Mouse (Mus musculus): ENCODE measurements around the gene Map1a.

Gene Map1a

DNA sequence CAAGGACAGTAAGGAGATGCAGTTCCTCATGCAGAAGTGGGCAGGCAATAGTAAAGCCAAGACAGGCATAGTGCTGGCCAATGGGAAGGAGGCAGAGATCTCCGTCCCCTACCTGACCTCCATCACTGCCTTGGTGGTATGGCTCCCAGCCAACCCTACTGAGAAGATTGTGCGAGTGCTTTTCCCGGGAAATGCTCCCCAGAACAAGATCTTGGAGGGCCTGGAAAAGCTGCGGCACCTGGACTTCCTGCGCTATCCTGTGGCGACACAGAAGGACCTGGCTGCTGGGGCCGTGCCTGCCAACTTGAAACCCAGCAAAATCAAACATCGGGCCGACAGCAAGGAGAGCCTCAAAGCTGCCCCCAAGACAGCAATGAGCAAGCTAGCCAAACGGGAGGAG lies 10.6 kb downstream of the Map1a start:
- no peak for DNase-seq (ENCODE audit: inconsistent age in 2 of 2, low spot score in 1 of 2)

DNA sequence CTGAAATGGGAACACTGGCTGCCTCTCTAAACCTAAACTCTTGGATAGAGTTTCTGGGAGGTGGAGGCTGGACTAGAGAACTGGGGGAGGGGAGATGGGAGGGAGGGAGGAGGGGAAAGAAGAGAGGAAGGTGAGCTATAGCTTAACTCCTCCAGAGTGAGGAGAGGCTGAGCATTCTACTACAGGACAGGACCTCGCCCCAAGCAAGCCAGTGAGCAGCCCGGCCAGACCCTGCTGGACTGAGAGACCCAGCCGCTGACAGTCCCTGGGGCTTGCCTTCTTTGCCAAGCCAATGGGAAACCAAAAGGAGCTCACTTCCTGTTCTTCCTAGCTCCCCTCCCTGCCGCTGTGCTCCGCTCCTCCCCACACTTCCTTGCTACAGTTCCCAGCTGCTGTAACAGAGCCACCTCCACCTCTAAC lies 19.6 kb downstream of the Map1a start:
- peak in 1 of 2 experiments; percentile 47 for DNase-seq (ENCODE audit: inconsistent age in 2 of 2, low spot score in 1 of 2)

DNA sequence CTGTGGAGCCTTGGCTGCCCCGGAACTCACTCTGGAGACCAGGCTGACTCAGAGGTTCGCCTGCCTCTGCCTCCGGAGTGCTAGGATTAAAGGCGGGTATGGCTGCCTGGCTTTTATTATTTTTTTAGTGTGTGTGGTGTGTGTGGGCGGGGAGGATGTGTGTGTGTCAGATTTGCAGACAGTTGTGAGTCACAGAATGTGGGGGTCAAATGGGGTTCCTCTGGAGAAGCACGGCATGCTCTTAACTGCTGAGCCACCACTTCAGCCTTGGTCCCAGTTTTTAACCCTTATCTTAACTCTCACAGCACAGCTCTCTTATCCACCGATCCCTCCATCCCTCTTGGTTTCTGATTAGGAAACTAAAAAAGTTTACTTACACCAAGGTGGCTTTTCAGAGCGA lies 26.9 kb downstream of the Map1a start:
- no peak for DNase-seq (ENCODE audit: inconsistent age in 2 of 2, low spot score in 1 of 2)

DNA sequence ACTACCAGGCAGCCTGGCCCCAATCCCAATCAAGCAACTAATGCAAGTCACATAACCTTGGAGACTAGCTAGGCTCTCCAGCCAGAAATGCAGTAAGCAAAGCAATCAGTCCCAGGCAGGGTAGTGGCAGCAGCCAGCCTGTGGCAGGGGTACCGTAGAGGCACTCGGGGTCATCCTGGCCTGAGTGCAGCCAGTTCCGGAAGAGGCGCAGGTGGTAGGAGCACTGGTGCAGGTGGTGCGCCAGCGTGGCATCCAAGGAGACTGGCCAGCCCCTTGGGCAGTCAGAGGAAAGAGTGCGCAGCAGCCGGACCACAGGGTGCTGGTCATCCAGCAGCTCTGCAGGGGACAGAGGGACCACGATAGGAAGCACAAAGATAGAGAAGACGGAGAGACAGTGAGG lies 33.6 kb downstream of the Map1a start:
- DNase-seq (ENCODE audit: inconsistent age in 2 of 2, low spot score in 1 of 2), result no peak

DNA sequence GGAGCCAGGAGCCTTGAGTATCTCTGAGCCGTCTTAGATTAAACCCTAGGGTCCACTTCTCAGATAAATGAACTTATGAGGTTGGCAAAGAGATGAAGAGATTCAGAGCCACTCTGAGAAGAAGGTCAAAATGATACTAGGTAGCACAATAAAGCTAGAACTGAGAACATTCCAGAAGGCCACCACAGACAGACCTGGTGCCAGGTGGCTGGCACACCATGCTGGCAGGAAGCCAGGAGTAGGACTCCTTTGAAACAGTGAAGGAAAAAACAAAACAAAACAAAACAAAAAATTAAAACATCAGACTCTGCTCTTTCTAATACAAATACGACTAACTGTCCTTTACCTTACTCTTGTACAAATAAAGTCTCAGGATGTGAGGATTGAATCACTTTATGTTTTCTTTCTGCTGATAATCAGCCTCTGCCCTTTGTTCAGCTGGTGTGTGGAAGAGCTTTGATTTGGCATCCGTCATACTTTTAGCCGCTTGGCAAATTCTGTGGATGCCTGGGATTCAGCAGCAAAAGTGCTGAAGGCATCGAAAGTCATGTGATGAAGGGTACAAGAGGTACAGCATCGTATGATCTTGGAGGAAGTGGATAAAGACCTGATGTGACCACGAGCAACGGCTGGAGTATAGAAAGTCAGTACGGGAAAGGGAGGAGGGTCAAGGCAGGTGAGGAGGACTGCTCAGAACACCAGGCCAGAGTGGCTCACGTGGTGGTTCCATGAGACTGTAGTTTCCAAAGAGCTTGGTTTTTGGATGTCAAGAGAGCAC lies 34.5 kb downstream of the Map1a start:
- no peak for DNase-seq (ENCODE audit: inconsistent age in 2 of 2, low spot score in 1 of 2)

DNA sequence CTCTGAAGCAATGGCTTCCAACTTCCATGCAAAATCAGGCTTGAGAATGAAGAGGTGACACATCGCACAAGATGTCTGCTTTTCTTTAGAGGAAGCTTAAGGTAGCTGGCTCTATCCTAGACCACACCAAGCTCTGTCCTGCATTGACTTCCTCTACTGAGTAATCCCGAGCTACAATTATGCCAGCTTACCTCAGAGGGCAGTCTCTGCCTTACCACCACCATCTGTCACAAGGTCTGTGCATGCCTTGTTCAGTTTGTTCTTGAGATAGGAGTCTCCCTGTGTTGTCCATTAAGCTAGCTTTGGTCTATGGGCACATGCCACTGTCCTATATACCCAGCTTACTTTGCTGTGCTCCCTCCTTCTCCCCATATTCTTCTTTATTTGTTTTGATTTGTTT lies 40.1 kb downstream of the Map1a start:
- no peak for DNase-seq (ENCODE audit: inconsistent age in 2 of 2, low spot score in 1 of 2)

DNA sequence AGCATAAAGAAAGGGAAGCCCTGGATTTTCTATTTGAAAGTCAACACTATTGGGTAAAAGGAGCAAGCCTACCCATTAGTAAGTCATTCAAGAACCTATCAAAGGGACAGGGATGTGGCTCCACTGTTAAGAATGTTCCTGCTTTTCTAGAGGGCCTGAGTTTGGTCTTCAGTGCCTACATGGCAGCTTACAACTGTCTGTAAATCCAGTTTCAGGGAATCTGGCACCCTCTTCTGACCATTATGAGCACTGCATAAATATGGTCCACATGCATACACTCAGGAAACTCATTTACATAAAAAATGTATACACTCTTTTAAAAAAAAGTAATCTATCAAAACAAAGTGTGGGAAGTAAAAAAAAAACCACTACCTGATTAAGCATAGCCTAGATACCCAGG lies 49.7 kb downstream of the Map1a start:
- DNase-seq (ENCODE audit: inconsistent age in 2 of 2, low spot score in 1 of 2), result no peak

DNA sequence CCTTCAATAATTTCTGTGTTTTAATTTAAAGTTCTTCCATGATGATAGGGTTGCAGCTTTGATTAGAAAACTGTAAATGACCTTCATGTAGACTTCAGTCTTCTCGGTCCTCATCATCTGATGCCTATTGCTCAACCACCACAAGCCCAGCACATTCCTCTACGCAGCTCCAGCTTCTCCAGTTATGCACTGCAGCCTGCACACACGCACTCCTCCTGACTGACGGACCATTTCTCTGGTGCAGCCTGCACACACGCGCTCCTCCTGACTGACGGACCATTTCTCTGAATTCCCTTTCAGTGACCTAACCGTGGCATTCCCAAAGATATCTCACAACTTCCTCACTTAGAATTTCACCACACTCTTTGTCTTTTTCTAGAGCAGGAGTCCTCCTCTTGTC lies 63.8 kb downstream of the Map1a start:
- DNase-seq (ENCODE audit: inconsistent age in 2 of 2, low spot score in 1 of 2), result peak in 1 of 2 experiments; percentile 27

DNA sequence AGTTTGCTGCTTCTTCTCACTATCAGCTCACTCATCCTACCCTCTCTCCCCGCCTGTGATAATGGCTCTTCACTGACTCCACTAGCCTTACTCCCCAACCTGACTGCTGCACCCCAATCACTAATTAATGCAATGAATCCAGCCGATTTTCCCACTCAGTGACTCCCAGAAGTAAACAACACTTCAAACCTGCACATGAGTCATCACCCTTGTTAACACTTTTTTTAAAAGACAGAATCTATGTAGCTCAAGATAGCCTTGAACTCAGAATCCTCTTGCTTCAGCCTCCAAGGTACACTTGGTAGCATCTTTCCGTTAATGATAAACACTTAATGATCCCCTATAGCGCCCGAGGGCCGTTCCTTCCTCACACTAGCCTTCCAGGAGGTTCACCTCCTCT lies 65.0 kb downstream of the Map1a start:
- DNase-seq (ENCODE audit: inconsistent age in 2 of 2, low spot score in 1 of 2), result no peak

DNA sequence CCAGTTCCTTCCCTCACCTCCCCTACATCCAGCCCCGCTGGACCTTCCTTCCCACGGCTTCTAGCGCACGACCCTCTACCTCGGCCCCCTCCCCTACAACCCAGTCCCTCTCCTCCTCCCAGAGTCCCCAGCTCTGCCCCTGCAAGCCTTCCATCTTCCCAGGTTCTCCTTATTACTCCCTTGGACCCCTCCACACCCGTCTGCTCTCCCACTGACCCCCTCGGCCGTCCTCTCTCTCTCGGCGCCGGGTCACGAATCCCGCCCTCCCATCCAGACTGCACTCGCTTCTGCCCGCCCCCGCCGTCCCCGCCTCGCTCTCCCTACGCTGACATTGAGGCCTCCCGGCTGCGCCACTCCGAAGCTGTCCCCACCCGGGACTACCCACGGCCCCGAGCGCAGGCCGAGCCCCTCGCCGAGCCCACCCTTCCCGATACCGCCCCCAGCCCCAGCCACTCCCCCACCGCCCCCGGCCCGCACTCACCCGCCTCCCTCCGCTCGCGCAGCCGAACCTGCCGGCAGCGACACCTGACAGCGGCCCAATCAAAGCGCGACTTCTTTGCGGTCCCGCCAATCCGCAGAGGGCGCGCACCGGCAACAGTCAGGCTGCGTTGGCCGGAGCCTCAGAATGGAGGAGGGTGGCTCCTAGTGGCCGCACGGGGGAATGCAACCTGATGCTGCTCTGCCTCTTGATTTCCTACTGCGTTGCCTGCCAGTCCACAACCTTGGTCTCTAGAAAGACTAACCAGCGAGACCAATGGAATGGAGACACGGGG lies 65.6 kb downstream of the Map1a start, which contains the start of gene Ppip5k1:
TSS of gene Ppip5k1 (minus strand) at position 577 of the 773 bp plus-strand sequence.
- DNase-seq (ENCODE audit: inconsistent age in 2 of 2, low spot score in 1 of 2), result peak; percentile 97 to 99

DNA sequence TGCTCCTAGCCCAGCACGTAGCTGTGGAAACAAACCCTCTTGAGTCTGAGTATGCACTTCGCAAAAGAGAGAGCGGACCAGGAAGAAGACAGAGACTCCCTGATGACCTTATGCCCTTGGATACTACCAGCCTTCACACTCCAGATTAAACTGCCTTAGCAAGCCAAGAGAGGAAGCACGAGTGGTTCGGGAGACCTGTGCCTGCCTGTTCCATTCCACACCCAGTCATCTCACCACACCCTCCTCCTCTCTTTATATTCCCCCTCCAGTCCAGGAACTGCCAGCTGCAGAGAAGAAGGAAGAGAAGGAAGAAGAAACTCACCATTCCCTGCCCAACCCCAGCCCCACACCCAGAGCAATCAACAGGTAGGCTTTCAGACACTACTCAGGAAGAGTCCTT lies 68.1 kb downstream of the Map1a start, which contains the start of gene Ckmt1:
TSS of gene Ckmt1 (plus strand) at position 221 of the 400 bp plus-strand sequence.
- DNase-seq (ENCODE audit: inconsistent age in 2 of 2, low spot score in 1 of 2), result no peak

DNA sequence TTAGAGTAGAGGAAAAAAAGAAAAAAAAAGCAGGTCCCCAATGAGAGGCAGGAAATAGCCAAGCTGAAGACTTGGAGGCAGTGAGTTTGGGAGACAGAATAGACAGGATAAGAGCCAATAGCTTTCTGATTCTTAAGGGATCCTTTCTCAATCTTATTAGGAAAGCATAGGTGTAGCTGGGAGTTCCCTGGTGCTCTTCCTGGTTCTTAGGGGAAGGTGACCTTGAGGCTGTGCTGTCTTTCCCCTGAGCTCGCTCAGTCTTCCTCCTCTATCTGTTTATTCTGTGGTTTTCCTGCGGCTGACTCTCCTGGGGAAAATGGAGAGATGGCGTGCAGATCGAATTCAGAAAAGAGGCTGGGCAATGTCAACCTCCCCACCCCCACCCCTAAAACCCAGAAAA lies 68.6 kb downstream of the Map1a start:
- no peak for DNase-seq (ENCODE audit: inconsistent age in 2 of 2, low spot score in 1 of 2)

DNA sequence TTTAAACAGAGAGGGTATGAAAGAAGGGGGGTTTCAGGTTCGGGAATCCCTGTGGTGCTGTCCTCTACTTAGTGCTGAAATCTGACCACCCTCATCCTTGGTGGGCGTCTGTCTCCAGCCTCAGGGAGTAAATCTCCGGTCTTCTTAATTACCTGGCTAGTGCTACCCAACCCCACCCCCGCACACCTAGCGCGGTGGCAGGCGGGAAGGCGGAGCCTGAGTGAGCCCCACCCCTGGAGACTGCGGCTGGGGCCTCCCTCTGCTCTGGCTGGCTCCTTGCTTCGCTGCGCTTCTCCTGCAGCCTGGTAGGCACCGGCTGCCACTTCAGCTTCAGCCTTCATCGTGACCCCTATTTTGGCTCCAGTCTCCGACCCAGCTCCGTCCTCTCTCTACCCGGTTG lies 69.0 kb downstream of the Map1a start:
- DNase-seq (ENCODE audit: inconsistent age in 2 of 2, low spot score in 1 of 2), result peak; percentile 60 to 77

DNA sequence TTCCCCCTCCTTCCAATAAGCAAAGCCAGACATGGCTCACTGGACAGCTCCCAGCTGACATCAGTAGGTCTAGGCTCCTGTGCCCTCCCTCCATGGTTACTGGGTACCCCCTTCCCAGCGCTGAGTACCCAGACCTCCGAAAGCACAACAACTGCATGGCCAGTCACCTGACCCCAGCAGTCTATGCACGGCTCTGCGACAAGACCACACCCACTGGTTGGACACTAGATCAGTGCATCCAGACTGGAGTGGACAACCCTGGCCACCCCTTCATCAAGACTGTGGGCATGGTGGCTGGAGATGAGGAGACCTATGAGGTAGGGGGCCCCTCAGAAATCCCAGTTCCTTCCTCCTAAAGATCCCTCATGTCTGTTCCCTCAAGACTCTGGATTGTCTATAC lies 70.1 kb downstream of the Map1a start:
- no peak for DNase-seq (ENCODE audit: inconsistent age in 2 of 2, low spot score in 1 of 2)
